Mouse (Mus musculus): ENCODE measurements around the gene Gusb. TPM values are rescaled to one million over a fixed set of nuclear protein-coding genes. Genes with fewer than 3 reads are reported as not detected.

Gene Gusb
- polyA plus RNA-seq, 1 experiment from 2014 or later, result 20.6 TPM

DNA sequence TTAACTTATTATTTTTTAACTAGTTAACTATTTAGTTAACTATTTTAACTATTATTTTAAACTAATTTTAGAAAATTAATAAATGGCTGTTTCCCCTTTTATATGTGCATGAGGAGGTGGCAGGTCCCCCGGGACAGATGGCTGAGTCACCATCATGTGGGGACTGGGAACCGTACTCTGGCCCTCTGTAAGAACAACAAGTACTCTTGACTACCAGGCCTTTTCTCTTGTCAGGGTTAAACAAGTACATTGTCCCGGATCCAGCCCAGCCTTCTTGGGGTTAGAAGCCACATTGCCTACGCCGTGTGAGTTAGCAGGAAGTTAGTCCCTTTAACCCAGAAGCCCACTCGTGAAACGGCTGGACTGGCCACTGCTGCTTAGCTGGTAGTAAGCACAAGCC, 7.9 kb downstream of the Gusb start:
- Histone ChIP-seq H3K9ac (no peak overlapping the region), H3K9me3 (no peaks in the 10 kb centered on the region), H3K4me2 (no peak overlapping the region), H3K27me3 (no peaks in the 10 kb centered on the region), H3K27ac (no peak overlapping the region), H3K4me3 (replicated peaks) (no peak overlapping the region), H3K4me1 (no peaks in the 10 kb centered on the region), H3K36me3 (replicated peaks) (0 out of 2 replicates have a peak, but pooled peaks cover 4% of the 10 kb centered on the region)
- ATAC-seq (ENCODE audit: low FRiP score), result no peak
- 92% methylated on average over 7 of the region's 7 CpGs for WGBS

DNA sequence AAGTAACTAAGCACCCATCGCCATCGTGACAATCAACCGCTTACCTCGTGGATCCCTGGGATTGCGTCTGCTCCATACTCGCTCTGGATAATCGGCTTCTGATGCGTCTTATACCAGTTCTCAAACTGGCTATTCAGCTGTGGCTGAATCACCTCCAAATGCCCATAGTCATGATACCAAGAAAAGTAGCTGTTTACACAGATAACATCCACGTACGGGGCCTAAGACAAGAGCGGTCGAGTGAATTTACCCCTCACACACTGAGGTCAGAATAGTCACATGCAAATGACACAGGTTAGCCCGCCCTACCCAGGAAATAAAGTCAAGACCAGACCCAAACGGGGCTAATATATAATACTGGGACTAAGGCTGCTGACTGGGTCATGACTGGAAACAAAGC, 9.5 kb downstream of the Gusb start:
- ATAC-seq (ENCODE audit: low FRiP score), result no peak
- WGBS, result 93% methylated on average over 14 of the region's 14 CpGs

DNA sequence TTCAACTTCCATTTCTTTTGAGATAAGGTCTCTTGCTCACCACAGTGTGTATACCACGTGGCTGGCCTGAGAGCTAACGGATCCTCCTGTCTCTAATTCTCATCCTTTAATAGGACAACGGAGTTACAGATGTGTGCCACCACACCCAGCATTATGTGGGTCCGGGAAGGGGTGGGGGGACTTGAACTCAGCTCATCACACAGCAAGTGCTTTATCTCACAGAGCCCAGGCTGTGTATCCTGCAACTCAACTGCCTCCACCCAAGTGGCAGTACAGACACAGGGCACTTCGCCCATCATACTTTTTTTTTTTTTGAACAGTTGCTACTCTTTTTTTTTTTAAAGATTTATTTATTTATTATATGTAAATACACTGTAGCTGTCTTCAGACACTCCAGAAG, 11.0 kb downstream of the Gusb start:
- WGBS, result 92% methylated on average over 5 of the region's 5 CpGs

More for the DNA sequence above, 9.5 kb downstream of the Gusb start:
- H3K4me2 ChIP-seq, result no peak overlapping the region
- no peak overlapping the region for H3K4me3 ChIP-seq (replicated peaks)
- no peaks in the 10 kb centered on the region for H3K4me1 ChIP-seq
- H3K36me3 ChIP-seq (replicated peaks), result peaks cover 10% of the 10 kb centered on the region; the same call in 1 of the 2 replicates
- no peaks in the 10 kb centered on the region for H3K27me3 ChIP-seq
- no peaks in the 10 kb centered on the region for H3K9me3 ChIP-seq
- H3K27ac ChIP-seq, result no peak overlapping the region
- no peak overlapping the region for H3K9ac ChIP-seq

DNA sequence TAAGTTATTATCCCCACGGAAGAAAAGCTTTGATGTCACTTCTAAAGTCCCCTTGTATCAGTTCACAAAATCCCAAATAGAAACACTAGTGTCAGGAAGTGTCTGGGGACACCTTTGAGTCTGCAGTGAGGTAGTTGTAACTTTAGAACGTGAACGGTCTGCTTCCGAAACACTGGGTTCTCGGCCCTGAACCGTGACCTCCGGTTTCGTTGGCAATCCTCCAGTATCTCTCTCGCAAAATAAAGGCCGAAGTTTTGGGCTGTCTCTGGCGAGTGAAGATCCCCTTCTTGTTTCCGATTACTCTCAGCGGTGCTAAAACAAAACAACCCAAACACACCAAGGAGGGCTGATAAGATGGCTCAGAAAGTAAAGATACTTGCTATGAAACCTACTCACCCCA, 13.5 kb downstream of the Gusb start:
- WGBS, result 88% methylated on average over 13 of the region's 13 CpGs
- Histone ChIP-seq H3K4me2 (no peak overlapping the region), H3K9me3 (no peaks in the 10 kb centered on the region), H3K36me3 (replicated peaks) (peaks cover 10% of the 10 kb centered on the region; the same call in 1 of the 2 replicates), H3K27ac (no peak overlapping the region), H3K9ac (no peak overlapping the region), H3K27me3 (no peaks in the 10 kb centered on the region), H3K4me1 (no peaks in the 10 kb centered on the region), H3K4me3 (replicated peaks) (no peak overlapping the region)
- no peak for ATAC-seq (ENCODE audit: low FRiP score)

More for the DNA sequence above, 11.0 kb downstream of the Gusb start:
- Histone ChIP-seq H3K27ac (no peak overlapping the region), H3K27me3 (no peaks in the 10 kb centered on the region), H3K4me3 (replicated peaks) (no peak overlapping the region), H3K4me2 (no peak overlapping the region), H3K9me3 (no peaks in the 10 kb centered on the region), H3K4me1 (no peaks in the 10 kb centered on the region), H3K9ac (no peak overlapping the region), H3K36me3 (replicated peaks) (peaks cover 10% of the 10 kb centered on the region; the same call in 1 of the 2 replicates)
- ATAC-seq (ENCODE audit: low FRiP score), result no peak

DNA sequence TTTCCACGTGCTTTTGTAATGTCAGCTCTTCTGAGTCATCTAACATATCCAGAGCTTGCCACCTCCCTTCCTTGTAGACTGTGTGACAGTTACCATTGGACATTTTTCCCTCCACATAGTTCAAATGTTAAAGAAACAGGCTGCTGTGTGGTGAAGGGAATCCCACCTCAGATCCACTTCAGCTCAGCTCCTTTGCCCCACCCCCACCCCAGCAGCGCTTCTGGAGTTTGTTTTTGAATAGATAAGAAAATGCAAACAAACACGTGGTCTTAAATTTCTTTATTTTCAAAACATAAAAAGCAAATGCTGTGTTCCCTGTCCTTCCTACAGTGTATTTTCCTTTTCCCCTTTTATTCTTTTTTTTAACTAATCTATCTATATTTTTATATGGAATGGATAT, 22.6 kb downstream of the Gusb start:
- peaks cover 4% of the 10 kb centered on the region; the same call in 1 of the 2 replicates for H3K4me1 ChIP-seq
- H3K27ac ChIP-seq, result no peak overlapping the region
- ATAC-seq (ENCODE audit: low FRiP score), result no peak
- 91% methylated on average over 3 of the region's 3 CpGs for WGBS
- H3K36me3 ChIP-seq (replicated peaks), result peaks cover 15% of the 10 kb centered on the region
- no peak overlapping the region for H3K9ac ChIP-seq
- no peak overlapping the region for H3K4me3 ChIP-seq (replicated peaks)
- H3K9me3 ChIP-seq, result no peaks in the 10 kb centered on the region
- no peak overlapping the region for H3K4me2 ChIP-seq
- H3K27me3 ChIP-seq, result no peaks in the 10 kb centered on the region

DNA sequence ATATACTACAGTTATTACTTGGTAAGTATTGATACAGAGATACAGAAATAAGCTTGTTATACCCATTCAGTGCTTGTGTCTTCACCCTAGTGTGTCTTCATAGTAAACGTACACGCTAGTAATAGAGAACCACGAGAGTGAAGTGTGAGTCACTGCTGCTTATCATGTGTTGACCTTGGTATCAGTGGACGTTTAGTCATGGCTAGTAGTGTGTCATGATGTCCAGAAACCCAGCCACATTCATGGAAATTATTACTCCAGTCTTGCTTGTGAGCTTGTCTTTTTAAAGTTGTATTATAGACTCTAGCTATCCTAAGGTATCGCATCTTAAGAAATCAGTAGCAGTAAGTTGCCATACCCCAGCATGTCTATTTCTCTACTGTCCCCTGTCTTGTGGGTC, 24.2 kb downstream of the Gusb start:
- H3K4me3 ChIP-seq (replicated peaks), result no peak overlapping the region
- 93% methylated on average over 5 of the region's 5 CpGs for WGBS
- ATAC-seq (ENCODE audit: low FRiP score), result no peak
- peaks cover 9% of the 10 kb centered on the region for H3K36me3 ChIP-seq (replicated peaks)
- no peak overlapping the region for H3K27ac ChIP-seq
- H3K4me1 ChIP-seq, result peaks cover 4% of the 10 kb centered on the region; the same call in 1 of the 2 replicates
- H3K9me3 ChIP-seq, result no peaks in the 10 kb centered on the region
- H3K27me3 ChIP-seq, result no peaks in the 10 kb centered on the region
- H3K4me2 ChIP-seq, result no peak overlapping the region
- no peak overlapping the region for H3K9ac ChIP-seq

DNA sequence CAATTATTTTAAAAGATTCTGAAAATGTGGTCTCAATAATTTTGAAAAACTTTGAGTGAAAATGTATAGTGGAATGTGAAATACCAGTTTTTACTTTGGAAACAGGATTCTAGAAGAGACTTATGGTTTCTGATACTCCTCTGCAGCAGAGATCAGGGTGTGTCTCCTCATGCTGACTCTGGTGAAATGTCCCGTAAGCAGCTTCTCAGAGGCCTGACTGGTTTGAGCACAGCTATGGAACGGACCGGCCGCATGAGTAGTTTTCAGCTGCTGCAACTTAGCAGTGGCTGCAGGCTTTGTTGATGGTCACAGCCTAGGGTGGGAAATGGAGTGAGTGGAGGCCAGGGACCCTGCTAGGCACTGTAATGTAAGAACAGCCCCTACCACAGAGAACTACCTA, 25.1 kb downstream of the Gusb start:
- peaks cover under 1% of the 10 kb centered on the region; the same call in 1 of the 2 replicates for H3K36me3 ChIP-seq (replicated peaks)
- H3K9me3 ChIP-seq, result no peaks in the 10 kb centered on the region
- peaks cover 4% of the 10 kb centered on the region; the same call in 1 of the 2 replicates for H3K4me1 ChIP-seq
- H3K27me3 ChIP-seq, result no peaks in the 10 kb centered on the region
- no peak overlapping the region for H3K4me3 ChIP-seq (replicated peaks)
- H3K4me2 ChIP-seq, result no peak overlapping the region
- no peak for ATAC-seq (ENCODE audit: low FRiP score)
- H3K9ac ChIP-seq, result no peak overlapping the region
- H3K27ac ChIP-seq, result no peak overlapping the region
- WGBS, result 87% methylated on average over 4 of the region's 4 CpGs

DNA sequence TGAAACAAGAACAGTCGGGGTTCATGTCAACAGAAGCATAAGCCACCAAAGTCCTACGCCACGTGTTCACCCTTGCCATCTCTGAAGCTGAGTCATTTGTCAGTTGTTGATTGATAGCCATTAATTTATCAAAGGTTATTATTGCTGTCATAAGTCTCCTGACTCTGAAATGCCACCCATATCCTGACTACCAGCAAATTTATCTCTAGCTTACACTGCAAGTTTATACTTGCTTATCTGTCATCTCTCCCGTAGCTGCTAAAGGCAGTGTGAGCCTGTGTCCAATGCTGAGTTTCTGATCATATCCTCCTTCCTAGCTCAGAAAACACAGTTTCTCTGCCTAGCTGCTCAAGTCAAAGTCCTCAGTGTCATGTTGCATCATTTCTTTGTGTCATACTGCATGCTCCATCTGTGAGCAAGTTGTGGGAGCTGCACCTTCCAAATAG, 28.0 kb downstream of the Gusb start:
- WGBS, result 92% methylated on average over 4 of the region's 4 CpGs
- H3K27ac ChIP-seq, result no peak overlapping the region
- H3K27me3 ChIP-seq, result no peaks in the 10 kb centered on the region
- H3K4me1 ChIP-seq, result 0 out of 2 replicates have a peak, but pooled peaks cover 4% of the 10 kb centered on the region
- H3K9ac ChIP-seq, result no peak overlapping the region
- H3K4me2 ChIP-seq, result no peak overlapping the region
- H3K4me3 ChIP-seq (replicated peaks), result no peak overlapping the region
- ATAC-seq (ENCODE audit: low FRiP score), result no peak
- 0 out of 2 replicates have a peak, but pooled peaks cover 6% of the 10 kb centered on the region for H3K36me3 ChIP-seq (replicated peaks)
- no peaks in the 10 kb centered on the region for H3K9me3 ChIP-seq

DNA sequence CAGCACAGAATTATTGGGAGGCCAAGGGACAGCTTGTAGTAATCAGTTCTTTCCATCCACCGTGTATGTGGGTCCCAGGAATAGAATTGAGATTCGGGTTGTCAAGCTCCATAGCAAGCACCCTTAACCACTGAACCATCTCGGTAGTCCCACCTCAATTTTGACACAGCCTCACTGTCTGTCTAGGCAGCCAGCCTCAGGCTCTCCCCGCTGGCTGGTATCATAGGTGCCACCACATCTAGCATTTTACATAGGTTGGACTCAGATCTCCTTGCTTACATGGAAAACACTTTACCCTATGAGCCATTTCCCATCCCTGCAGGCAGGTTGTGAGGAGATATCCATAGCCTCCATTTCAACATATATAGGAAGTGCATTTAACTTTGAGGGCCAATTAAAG, 28.5 kb downstream of the Gusb start:
- H3K27ac ChIP-seq, result no peak overlapping the region
- 0 out of 2 replicates have a peak, but pooled peaks cover 6% of the 10 kb centered on the region for H3K36me3 ChIP-seq (replicated peaks)
- no peak for ATAC-seq (ENCODE audit: low FRiP score)
- H3K27me3 ChIP-seq, result no peaks in the 10 kb centered on the region
- no peaks in the 10 kb centered on the region for H3K9me3 ChIP-seq
- WGBS, result 81% methylated on average over 4 of the region's 4 CpGs
- H3K4me2 ChIP-seq, result no peak overlapping the region
- no peak overlapping the region for H3K4me3 ChIP-seq (replicated peaks)
- H3K9ac ChIP-seq, result no peak overlapping the region
- H3K4me1 ChIP-seq, result no peaks in the 10 kb centered on the region

DNA sequence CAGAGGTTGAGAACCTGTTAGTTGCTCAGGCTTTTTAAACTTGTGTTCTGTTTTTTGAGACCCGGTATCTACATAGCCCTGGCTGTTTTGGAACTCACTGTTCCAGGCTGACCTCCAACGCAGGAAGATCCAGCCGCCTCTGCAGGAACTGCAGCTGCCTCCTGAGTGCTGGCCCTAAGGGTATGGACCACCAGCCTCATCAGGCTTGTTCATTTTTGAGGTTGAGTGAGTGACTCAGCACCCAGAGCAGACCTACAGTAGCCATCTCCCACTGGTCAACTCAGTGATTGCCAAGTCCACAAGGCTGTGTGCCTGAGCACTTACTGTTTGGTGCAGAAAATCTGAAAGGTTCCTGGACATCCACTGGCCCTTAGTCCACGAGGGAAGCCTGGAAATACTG, 31.4 kb downstream of the Gusb start:
- Histone ChIP-seq H3K4me1 (no peaks in the 10 kb centered on the region), H3K36me3 (replicated peaks) (0 out of 2 replicates have a peak, but pooled peaks cover 6% of the 10 kb centered on the region), H3K27me3 (no peaks in the 10 kb centered on the region), H3K27ac (no peak overlapping the region), H3K9ac (no peak overlapping the region), H3K4me2 (no peak overlapping the region), H3K9me3 (no peaks in the 10 kb centered on the region), H3K4me3 (replicated peaks) (no peak overlapping the region)
- 85% methylated on average over 4 of the region's 4 CpGs for WGBS
- ATAC-seq (ENCODE audit: low FRiP score), result no peak

DNA sequence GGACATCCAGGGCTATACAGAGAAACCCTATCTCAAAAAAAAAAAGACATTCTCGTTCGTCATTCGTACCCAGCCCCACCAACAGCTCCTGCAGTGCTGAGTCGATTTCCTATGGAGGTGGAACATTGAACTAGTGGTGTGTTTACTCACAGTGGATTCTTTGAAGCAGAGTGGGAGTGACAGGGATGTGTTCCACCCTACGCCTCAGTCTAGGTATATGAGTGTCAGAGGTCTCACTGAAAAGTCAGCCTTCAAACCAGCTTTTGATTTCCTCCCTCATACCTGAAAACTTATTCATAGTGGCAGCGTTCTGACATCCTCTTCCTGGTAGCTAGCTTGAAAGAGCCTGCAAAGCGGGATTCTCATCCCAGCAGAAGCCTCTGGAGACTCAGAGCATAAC, 34.4 kb downstream of the Gusb start:
- 0 out of 2 replicates have a peak, but pooled peaks cover 6% of the 10 kb centered on the region for H3K36me3 ChIP-seq (replicated peaks)
- 89% methylated on average over 7 of the region's 7 CpGs for WGBS
- no peaks in the 10 kb centered on the region for H3K9me3 ChIP-seq
- no peak for ATAC-seq (ENCODE audit: low FRiP score)
- H3K4me1 ChIP-seq, result no peaks in the 10 kb centered on the region
- H3K27ac ChIP-seq, result no peak overlapping the region
- no peak overlapping the region for H3K4me3 ChIP-seq (replicated peaks)
- H3K27me3 ChIP-seq, result no peaks in the 10 kb centered on the region
- no peak overlapping the region for H3K9ac ChIP-seq
- no peak overlapping the region for H3K4me2 ChIP-seq

DNA sequence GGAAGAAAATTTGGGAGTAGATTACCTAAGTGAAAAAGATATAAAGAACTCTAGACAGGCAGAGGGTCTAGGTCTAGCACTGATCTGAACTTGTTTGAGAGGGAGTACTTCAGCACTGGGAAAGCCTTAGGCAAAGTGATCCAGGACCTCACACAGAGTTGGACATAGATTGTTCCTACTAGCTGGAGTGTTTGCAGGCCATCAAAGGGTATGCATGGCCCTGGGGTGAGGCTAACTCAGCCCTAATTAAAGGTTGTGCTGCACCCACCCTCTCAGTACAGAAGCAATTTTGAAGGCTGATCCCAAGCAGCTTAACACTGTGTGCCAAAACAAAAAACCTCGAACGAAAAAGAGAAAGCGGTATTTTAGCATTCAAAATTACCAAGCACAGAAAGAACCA, 36.4 kb downstream of the Gusb start:
- WGBS, result 65% methylated on average over 3 of the region's 3 CpGs
- no peak overlapping the region for H3K4me2 ChIP-seq
- ATAC-seq (ENCODE audit: low FRiP score), result no peak
- 0 out of 2 replicates have a peak, but pooled peaks cover 1% of the 10 kb centered on the region for H3K36me3 ChIP-seq (replicated peaks)
- no peak overlapping the region for H3K9ac ChIP-seq
- H3K9me3 ChIP-seq, result no peaks in the 10 kb centered on the region
- no peak overlapping the region for H3K27ac ChIP-seq
- no peaks in the 10 kb centered on the region for H3K27me3 ChIP-seq
- peaks cover 4% of the 10 kb centered on the region; the same call in 1 of the 2 replicates for H3K4me1 ChIP-seq
- H3K4me3 ChIP-seq (replicated peaks), result no peak overlapping the region

DNA sequence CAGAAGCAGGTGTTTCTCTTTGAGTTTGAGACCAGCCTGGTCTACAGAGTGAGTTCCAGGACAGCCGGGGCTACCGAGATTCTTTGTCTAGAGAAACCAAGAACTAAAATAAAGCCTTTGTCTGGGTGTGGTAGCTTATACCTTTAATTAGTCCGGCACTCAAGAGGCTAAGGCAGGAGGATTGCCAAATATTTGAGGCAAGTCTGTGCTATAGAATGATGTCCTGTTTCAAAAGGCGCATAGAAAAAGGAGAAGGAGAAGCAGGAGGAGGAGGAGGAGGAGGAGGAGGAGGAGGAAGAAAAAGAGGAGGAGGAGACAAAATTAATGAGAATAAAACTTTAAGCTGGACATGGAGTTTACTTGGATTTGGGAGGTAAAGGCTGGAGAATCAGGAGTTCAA, 39.6 kb downstream of the Gusb start:
- no peak for ATAC-seq (ENCODE audit: low FRiP score)
- H3K4me2 ChIP-seq, result no peak overlapping the region
- no peaks in the 10 kb centered on the region for H3K9me3 ChIP-seq
- H3K27ac ChIP-seq, result no peak overlapping the region
- no peaks in the 10 kb centered on the region for H3K36me3 ChIP-seq (replicated peaks)
- peaks cover 4% of the 10 kb centered on the region; the same call in 1 of the 2 replicates for H3K4me1 ChIP-seq
- H3K4me3 ChIP-seq (replicated peaks), result no peak overlapping the region
- no peak overlapping the region for H3K9ac ChIP-seq
- WGBS, result 37% methylated on average over 4 of the region's 4 CpGs
- no peaks in the 10 kb centered on the region for H3K27me3 ChIP-seq
